Mouse (Mus musculus): Measurements from ENCODE around the gene Yeats2.

GRCm38 (mm10) chr16:20227504-20227903, 86.6 kb downstream of the Yeats2 start:
- no peak for TF ChIP-seq CTCF (conservative IDR thresholded peaks at IDR 0.05; ENCODE audit: low read length)
- TF ChIP-seq NANOG (IDR thresholded peaks at IDR 0.05; ENCODE audit: borderline replicate concordance, low read length): no peak

All from E14TG2a.4 (cell line).